Mouse (Mus musculus) urinary bladder, postnatal 14 days (tissue): Measurements from ENCODE around the gene Rad9a.
A peak's percentile ranks its signal among the peaks of the same experiment; 100 is the strongest.
"Not testable (repeated sequence)": the region's sequence is repeated elsewhere in the genome, so short reads cannot be mapped to it uniquely, and the experiment has no call there.

Source experiments
- DNase-seq: peaks from one replicate; pipeline ENCODE4 v3.0.0; 2021; ENCODE audit warnings: low spot score

The Rad9a gene

DNA sequence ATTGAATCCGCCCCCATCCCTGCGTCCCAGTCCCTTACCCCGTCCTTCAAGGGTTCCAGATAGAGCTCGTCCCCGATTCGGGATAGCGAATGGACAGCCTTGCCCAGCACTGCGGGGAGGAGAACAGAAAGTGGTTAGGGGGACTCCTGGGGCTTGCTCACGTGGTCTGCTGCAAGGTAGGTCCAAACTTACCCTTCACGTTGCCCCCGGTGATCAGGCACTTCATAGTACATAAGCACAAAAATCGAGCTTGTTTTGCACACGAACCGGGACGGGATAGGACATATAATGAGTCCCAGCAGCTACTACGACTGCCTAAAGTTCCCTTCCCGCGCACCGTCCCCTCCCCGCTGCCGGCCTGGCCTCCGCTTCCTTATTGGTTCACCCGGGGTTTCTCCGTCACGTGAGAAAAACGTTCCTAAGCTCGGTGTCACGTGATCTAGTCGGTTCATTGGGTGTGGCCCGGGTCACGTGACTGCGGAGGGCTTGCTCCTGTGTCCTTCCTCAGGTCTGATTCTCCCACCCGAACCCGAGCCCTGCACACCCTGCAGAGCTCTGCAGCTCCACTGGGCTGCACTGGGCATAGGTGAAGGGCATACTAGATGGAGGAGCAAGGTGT, at the start of gene Rad9a:
Gene Rad9a (minus strand): TSS at position 372 of the 619 bp plus-strand sequence.
- DNase-seq, result peak; percentile 97

DNA sequence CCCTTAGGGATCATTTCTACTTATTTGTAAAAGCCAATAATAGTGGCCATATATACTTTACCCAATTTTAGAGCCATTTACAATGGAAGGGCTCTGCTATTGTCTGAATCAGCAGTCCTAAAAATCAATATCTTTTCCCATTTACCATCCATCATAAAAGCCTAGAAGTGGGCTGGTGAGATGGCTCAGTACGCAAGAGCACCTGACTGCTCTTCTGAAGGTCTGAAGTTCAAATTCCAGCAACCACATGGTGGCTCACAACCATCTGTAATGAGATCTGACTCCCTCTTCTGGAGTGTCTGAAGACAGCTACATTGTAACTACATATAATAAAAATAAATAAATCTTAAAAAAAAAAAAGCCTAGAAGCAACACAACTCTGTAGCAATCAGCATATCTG, 47.2 kb upstream of the Rad9a start:
- DNase-seq, result not testable (repeated sequence)

- DNase-seq, result no peak
Observed at GRCm38 (mm10) chr19:4247010-4247409, 45.5 kb upstream of the Rad9a start.

- DNase-seq, result no peak
Observed at GRCm38 (mm10) chr19:4244775-4245174, 43.3 kb upstream of the Rad9a start.

DNA sequence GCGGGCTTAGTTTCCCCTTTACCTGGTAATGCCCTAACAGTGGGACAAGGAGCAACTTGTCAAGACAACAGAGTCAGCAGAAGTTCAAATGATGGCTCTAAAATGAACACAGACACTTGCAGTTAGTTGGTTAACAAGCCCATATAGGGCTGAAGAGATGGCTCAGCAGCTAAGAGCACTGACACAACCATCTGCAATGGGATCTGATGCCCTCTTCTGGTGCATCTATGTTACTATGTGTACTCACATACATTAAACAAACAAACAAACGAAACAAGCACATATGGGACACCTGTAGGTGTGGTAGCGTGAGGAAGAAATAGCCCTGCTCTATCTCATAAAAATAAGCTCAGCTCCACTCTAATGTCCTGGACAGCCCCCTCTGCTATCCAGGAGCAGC, 41.0 kb upstream of the Rad9a start:
- DNase-seq, result no peak

GRCm38 (mm10) chr19:4240247-4240668, 38.8 kb upstream of the Rad9a start:
- DNase-seq, result no peak

GRCm38 (mm10) chr19:4234548-4234947, 33.1 kb upstream of the Rad9a start:
- no peak for DNase-seq

- DNase-seq, result no peak
Observed at GRCm38 (mm10) chr19:4232651-4233050, 31.2 kb upstream of the Rad9a start.

DNA sequence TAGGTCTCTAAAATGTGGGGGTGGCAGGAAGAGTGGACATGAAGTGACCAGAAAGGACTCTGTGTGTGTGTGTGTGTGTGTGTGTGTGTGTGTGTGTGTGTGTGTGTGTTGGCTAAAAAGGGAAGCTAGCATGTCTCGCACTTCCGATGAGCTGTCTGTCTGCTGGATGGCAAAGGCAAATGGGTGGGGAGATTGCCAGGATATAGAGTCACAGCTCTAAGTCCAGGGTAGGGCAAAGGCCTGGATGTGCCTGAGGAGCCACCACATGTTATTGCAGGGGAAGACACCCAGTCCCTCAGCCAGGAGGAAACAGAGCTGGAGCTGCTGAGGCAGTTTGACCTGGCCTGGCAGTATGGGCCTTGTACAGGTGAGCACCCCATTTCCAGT, 30.7 kb upstream of the Rad9a start:
- DNase-seq, result no peak

DNA sequence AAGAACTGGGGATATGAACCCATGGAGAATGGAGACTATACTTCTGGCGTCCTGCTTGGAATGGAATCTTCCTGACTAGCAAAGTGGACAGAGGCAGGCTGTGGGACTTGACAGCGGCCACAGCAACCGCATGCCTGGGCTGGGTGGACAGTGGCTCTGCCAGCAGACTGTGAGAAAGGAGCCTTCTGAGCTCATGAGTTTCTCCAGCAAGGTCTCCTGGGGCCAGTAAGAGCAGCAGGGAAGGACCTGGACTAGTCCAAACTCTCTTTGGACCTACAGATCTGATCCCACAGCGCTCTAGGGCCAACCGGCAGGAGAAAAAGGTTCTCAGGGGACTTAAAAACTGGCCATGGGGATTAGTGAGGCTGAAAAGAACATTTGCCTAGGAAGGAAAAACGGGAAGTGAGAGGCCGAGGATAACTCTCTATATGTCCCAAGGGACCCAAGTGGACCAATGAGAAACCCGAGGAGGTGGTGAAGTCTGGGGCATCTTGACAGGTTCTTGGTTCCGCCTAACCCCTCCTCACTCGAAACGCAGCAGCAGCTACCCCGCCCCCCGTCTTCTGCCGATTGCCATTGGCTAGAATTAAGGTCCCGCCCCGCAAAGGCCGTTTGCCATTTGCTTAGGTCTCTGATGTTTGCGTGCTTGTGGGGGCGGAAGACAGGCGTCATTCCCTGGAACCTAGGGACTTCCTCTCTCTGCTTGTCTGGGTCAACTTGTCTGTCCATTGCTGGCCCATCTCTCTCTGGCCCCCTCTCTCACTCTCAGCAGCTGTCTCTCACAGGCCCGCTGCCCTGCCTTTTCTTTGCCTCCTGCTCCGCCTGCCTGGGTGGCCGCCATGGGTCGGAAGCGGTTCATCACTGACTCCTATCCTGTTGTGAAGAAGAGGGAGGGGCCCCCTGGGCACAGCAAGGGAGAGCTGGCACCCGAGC, 30.1 kb upstream of the Rad9a start, which contains the start of gene Pold4:
Gene Pold4 (plus strand): TSS at position 647 of the 933 bp plus-strand sequence.
- DNase-seq, result peak; percentile 98

- no peak for DNase-seq
Observed at GRCm38 (mm10) chr19:4230415-4230814, 29.0 kb upstream of the Rad9a start.

- no peak for DNase-seq
Observed at GRCm38 (mm10) chr19:4229451-4230076, 28.1 kb upstream of the Rad9a start.

DNA sequence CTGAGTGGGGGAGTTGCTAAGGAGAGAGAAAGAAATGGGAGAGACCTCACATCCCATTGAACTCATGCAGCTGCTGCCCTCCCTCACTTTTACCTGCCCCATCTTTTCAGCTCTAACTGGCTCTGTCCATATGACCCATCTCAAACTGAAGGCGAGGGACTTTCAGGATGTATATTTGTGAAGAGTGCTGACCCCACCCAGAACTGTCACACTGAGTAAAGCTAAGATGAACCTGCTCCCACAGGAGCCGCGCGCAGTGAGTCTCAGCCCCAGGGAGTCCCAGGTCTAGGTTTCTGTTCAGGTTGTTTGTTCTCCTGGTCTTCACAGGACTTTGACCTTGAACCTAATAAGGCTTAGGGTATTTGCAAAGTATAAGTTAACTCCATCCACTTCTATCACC, 27.4 kb upstream of the Rad9a start:
- DNase-seq, result no peak

DNA sequence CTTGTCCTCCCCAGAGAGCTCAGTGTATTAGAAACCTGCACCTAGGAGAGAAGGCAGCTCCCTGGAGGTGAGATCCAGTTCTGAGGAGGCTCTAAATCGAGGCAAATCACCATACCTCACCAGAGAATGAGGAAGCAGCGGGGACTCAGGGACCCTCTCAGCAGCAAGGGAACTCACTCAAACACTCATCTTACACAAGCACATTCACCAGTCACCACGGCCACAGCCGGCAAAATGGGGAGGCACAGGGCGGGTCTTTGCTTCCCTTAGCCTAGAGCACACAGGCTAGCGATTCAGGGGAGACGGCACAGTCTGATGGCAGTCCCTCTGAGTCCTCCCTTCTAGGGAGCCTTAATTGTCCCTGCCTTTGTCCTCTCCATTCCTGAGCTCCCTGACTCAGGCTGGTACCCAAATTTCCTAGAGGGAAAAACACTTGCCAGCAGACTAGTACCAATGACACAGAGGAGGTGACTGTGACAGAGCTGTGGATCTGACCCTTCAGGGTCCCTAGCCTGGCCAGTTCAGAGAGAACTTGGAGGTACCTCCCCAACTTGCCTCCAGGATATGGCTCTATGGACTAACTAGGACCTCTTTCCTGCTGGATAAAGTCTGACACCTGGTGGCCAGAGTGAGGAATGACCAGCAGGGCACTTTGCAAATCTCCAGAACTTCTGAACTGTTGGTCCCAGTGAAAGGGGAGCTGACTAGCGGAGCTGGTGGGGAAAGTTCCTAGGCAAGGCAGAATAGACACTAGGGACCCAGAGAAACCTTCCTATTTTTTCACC, 26.6 kb upstream of the Rad9a start:
- DNase-seq, result peak; percentile 72

- DNase-seq, result no peak
Observed at GRCm38 (mm10) chr19:4227446-4227845, 26.0 kb upstream of the Rad9a start.

DNA sequence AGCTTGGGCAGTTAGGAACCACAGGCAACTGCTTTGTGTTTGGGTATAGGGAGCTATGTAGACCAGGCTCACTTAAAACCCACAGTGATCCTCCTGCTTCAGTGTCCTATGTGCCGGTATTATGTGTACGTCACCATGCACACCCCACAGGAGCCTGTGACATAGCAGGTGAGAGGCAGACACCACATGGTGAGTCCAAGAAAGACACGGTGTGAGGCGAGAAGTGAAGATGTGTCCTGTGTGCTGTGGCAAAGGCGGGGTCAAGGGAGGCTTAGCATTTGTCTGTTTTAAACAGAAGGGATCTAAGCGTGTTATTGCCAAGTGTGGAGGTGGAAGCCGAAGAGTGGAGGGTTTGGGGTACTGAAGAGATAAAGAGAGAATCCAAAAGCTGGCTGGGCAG, 25.3 kb upstream of the Rad9a start:
- DNase-seq, result no peak

GRCm38 (mm10) chr19:4222165-4222564, 20.7 kb upstream of the Rad9a start:
- DNase-seq, result no peak

DNA sequence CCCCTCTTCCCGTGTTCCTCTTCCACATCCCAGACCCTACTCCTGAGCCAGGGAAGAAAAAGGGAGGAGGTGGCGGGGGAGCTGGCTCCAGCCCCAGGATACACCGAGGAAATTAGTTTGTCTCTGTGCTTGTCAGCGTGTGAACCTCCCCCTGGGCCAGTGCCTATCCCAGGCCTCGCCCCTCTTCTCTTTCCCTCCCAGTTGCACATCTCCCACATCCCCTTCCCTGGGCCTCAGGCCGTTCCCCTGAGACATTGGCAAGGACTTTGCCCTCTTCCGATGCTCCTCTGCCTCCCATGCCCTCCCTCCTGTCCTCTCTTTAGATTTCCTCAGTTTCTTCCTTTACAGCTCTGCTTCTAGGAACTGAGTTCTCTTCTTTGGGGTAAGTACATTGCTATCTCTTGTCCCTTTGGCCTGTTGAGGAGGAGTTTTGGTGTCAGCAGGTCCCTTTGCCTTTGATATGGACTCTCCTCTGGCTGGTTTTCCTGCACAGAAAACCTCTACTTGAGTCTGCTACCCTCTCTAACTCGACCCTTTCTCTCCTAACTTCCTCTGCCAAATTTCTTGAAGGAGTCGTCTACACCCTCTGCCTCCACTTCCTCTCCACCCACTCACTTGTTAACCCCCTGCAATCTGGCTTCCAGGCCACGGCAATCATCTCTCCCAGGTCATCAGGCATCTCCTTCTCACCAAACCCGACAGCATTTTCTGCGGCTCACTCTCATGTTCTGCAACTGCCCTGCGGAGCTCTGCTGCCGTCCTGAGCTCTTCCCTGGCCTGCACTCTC, 19.7 kb upstream of the Rad9a start:
- peak; percentile 59 for DNase-seq

- DNase-seq, result no peak
Observed at GRCm38 (mm10) chr19:4220416-4220815, 19.0 kb upstream of the Rad9a start.

GRCm38 (mm10) chr19:4219943-4220342, 18.5 kb upstream of the Rad9a start:
- DNase-seq, result no peak

DNA sequence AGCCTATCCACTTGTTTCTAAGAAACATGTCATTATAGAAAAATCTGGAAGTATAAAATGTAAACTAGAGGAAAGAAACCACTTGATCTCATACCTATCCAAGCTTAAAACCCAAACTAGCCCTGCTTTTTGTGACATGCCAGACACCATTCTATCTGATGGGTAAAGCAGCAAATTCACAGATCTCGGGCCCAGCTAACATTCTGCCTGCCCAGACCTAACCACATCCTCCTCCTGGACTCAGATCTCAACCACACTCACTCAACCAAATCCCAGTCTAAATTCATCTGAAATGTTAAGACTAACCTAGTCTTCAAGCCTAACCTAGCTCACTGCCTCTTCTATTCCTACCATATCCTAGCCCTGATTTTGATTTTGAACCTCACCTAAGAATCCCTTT, 17.3 kb upstream of the Rad9a start:
- no peak for DNase-seq
